Mouse (Mus musculus) adrenal gland, postnatal 14 days (tissue): ENCODE measurements at regions not wholly inside any gene's neighbourhood (a gene's known extent, or its start where the extent isn't known, plus 50 kb on each side); places are given as distances from the start of the nearest gene placed in this dataset.
A peak's percentile ranks its signal among the peaks of the same experiment; 100 is the strongest.

ENCODE experiments used
- DNase-seq: peaks from one replicate; pipeline ENCODE4 v3.0.0; 2021; ENCODE audit warnings: mixed read lengths

DNA sequence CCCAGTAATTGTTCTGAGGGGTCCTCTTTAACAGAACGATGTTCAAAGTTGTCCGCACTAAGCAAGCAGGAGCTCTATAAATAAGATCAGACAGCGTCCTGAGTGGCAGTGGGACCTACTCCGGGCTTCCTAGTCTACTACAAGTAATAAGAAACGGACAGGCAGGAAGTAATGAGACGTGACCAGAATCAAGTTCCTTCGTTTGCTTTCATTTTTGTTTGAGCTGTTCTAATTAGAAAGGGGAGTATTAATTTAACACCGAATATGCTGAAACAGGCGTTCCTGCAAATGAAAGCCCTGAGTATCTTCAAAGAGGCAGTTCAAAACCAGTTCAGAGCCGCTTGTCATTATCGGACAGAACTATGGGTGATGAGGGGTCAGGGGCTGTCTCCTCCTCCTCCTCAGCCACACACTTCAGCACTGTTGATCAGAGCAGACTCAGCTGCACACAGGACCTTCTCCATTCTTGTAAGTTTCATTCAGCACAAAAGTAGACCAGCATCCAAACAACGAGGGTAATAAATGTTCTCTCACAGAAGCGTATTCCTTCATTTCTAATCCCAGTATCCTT lies 439.2 kb upstream of the Intu start:
- no peak for DNase-seq

DNA sequence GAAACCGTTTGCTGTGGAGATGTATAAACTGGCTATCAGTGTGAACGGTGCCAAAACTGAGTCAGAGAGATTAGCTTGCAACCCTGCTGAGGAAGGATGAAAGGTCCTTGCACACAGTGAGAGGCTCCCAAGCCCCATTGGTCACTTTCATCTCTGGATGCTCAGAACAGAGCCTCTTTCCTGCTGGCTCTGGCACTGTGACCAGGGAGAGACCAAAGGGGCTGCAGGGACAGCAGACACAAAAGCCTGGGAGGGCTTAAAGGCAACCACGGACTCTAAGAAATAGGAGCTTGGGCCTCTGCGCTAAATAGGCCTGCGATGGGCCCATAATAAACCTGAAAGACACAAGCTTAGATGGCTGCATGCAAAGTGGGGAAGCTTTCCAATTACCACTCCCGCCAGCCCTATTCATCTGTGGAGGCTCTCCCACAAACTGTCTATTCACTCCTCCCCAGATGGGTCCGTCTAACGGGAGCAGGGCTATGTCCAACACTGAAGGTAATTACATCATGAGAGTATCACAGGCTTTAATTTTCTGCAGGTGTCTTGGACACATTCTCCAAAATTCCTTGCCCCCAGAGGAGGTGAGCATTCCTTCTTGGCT lies 438.2 kb upstream of the Intu start:
- DNase-seq = no peak

DNA sequence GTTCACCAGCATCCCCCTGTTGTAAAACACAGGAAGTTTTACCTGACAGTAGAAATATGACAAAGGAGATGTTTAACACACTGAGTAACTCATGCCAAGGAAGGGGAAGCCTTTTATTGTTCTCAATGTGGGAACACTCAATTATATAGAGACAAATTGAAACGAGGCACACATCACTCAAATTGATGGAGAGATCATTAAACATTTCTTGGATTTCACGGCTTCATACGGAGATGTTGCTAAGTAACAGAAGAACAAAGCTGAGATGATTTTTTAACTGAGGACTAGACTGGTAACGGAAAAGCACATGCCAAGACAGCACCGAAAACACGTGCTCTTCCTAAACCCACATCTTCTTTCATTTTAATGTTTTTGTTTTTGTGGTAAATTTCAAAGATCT lies 437.0 kb upstream of the Intu start:
- DNase-seq = no peak

DNA sequence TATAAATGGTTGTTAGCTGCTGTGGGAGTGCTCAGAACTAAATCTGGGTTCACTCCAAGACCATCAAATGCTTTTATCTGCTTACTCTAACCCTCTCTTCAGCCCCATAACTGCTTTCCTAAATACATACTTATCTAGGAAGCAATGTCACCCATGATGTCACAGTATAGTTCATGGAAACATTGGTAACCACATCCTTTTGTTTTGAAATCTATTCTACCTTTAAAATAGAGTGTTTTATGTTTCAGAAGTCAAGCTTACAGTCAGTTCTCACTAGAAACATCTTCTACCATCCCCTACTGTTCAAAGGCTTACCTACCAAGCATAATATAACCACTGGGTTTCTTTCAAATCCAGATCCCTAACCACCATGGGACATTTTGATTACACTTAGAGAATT lies 436.4 kb upstream of the Intu start:
- DNase-seq = no peak

DNA sequence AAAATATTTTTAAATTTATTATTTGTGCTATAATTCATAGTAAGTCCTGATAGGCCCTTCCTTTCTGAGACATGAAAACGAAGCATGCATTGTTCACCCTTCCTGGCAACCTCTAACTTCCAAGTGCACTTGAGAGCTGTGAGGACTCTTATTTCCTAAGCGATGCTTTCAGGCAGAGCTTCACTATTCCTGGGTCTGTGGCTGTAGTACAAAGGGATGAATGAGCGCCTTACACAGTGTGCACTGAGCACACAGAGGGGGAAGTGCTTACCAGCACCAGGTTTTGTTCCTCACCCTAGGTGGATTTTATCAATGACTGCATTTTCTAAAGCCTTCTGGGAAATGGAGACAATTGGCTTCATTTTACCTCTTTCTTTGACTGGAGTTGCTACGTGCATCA lies 428.4 kb upstream of the Intu start:
- no peak for DNase-seq

DNA sequence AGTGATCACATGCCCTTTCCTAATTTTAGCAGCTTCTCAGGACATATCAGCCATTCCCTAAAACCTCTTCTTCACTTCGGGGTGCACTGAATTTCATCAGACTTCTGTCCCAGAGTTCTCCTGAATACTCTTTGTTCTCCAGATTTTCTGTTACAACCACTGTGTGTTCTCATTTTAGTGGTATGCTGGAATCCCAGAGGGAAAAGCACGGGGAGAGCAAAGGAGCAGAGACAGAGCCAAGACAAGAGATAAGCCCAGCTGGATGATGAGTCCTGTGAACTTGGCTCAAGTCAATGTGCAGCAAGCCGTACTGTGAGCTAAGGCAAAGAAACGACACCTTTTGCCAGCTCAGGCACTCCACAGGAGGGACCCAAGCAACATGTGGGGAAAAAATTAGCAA lies 416.3 kb upstream of the Intu start:
- no peak for DNase-seq

DNA sequence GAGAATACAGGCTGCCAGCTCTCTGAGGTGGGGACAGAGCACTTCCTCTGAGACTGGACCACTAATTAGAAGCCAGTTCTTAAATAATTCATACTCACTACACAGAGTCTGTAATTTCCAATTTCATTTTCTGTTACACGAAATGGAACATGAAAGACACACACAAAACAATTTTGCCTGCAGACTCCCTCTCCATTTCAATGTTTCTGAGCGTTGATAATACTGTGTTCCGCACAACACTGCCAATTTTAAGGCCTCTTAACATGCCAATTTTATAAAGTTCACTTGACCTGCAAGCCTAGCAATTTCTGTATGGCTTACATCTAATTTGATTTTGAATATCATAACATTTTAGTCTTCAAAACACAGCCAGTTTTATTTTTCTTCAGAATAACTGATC lies 412.5 kb upstream of the Intu start:
- no peak for DNase-seq

DNA sequence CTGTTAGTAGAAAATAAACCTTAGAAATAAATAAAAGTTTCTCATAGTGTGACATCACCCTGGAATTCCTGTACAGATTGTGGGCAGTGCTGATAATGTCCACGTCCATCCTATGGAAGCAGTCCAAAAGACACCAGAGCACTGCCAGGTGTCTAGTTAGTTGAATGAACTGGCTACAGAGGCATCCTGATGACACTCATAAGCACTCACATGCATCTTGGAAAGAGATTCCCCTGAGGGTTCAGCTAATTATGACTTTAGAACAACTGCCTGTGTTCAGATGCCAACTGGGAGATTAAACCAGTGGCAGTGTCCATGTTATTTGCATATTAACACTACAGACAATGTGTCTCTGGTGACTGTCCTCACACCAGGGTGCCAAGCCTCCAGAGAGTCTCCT lies 411.6 kb upstream of the Intu start:
- no peak for DNase-seq

DNA sequence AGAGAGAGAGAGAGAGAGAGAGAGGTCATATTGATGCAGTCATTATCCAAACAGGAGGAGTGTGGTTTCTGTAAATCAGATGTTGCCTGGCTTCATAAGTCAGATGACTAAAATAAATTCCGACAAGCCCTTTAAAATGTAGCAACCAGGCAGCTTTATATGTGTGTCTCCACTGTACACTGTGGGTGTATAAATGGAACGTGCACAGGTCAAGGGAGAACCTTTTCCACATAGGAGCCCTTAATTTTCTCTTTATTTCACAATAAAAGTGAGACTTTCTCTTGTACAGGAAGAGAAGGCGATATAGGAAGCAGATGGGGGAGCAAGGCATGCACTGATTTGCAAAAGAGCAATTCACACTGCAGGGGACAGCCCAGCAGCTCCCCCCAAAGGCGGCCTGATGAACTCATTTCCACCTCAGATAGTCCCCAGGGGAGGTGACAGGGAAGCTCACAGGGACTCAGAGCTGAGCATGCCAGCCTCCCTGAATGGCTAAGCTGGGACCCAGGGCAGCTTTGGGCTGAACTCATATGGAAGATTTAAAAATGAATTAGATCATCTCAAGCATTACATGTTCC lies 410.7 kb upstream of the Intu start:
- DNase-seq = peak; percentile 52

DNA sequence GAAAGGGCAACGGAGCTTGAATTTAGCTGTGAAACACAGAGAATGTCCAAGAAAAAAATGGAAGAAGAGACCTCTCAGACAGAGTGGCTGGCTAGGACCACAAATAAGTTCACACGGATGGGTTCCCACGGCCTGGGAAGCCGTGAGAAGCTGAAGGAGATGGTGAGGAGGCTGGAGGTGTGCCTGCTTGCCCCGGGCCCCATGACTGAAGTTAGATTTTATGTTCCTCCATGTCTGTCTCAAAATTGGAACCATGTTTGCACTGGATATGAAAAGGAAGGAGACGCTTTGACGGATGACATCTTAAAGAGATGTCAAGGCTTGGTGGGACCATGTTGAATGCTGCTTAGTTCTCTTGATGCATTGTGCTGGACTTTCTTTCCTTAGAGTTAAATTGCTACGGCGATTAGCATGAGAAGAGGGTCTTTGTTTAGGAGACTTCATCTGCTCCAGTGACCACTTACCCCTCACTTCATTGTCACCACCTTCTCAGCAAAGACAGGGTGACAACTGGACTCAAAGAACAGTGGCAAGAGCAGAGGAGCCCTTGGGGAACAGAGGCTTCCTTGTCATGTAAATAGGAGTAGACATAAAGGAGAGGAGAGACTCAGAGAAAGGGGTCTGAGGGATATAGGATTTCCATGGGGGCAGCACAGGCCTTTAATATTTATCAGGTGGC lies 407.4 kb upstream of the Intu start:
- DNase-seq = no peak

DNA sequence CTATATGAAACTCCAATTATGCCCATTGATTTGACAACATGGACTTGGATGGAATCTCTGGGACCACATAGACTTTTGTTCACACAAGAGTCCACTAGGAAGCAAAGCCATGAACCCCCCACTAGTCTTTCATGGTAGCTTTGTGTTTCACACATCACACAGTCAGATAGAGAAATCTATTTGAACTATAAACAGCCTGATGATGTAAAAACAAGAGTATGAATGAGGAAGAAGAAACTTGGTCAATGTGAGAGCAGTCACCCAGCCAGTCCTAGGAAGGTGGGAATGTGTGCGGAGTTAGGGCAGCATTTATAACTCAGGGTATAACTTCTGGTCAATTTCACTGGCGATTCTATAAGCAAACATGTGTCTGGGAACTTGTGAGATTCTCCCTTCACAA lies 404.2 kb upstream of the Intu start:
- no peak for DNase-seq

DNA sequence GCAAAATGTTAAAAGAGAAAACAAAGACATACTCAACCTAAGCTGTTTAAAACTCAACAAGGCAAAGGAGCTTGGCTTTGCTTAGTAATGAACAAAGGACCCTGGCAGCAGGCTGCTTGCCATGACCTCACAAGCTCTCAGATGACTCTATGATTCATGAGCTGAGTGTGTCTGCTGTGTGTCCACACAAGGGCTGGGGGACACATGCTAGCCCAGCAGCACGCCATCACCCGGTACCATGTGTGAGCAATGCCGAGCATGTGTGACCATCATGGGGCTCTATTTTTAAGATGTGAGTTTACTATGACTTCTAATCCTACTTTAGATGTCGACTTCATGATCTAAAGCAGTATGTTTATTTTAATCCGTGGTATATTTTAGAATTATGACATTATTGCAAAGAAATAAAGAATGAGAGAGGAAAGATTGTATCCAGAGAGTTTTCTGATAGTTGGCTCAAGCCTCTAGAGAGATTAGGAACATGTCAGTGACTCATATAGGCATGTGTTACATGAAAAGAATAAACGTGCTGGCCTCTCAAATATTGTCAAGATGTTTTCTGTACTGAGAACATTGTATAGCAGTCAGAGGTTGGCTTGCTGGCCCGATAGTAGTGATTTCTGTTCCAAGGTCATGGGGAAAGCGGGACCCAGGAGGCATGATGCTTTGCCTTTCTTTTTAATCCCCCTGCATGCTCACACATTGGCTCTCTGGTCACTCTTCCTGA lies 400.1 kb upstream of the Intu start:
- DNase-seq = peak; percentile 8

DNA sequence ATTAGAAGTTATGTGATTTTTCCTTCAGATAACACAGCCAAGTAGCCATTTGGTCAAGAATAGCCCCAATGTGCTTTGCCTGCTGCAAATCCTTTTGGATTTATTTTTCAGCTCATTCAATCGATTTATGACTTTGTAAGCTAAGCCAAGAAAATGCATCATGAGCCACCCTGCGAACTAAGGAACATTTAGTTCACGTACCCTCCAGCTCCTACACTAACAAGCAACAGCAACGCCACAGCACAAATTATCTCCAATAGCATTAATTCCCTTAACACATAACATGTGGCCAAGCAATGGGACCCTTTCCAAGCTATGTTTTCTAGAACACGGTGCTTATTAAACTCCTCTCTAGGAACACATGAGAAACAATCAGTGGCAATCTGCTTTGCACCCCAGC lies 392.4 kb upstream of the Intu start:
- DNase-seq = no peak

DNA sequence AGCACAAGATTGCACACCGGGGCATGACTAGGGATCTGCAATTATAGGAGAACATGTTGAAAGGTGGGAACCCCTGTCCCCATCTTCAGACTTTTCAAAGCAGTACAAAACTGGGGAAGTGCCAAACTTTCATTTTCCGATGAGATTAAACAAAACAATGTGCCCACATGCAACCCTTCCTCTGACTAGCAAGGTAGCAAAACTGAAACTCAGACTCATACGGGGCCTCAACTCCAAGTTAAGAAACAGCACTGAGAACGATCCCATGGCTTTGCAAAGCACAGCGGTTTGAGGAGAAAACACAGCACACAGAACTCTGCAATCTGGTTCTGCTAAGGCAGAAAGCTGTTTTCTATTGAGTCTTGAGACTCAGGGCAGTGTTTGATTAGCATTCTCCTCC lies 388.9 kb upstream of the Intu start:
- DNase-seq = no peak

DNA sequence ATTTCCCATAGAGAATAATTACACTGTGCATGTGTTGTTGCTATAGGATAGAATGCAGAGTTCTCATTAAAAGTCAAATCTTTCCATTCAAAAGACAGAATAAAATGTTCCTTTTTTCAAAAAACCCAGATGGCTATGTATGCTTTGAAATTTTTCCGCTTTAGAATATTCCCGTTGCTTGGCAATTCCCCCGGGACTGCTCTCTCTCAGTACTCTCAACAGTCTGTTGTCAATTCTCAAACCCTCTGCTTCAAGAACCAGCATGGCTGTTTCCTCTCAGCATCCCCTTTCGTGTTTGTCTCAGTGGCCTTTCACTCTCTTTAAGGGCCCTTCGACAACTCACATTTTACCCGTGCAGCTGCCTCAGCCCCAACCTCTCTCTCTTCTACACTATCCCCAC lies 372.5 kb upstream of the Intu start:
- DNase-seq = no peak

DNA sequence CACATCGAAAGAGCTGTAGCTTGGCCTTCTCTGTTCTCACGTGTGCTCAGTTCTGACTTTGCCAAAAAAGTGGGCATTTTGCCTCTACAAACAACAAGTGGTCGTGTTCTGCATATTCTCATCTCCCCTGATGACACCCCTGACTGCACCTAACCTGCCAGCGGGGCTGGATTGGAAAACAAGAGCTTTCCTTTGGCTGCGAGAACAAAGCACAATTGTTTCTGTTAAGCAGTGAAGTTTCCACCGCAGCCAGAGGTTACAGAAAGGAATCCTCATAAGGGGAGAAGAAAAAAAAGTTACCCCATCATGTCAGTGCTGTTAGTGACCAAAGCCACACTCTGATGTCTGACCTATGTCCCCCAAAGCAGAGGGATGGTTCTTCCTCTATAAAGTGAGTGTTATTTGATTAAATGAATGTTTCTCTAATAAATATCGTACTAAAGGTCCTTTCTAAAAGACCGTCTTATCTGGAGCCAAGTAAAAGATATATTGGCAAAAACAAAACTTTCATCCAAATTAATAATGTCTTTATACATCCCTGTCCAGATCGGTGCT lies 371.4 kb upstream of the Intu start:
- DNase-seq = no peak

DNA sequence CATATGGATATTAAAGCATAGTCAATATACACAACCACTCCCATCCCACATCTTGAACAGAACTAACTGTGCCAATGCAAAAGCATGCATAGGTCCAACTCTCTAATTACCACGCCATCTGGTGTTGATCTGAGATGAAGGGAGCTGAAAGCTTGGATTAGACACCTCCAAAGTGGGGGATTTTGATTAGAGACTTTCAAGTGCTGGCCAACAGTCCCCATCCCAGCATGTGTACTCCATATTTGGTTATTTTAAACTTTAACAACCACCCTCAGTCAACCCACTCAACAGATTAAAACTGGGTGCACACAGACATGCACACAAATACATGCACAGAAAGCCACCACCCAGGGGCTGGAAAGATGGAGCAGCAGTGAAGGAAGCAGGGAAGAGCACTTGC lies 366.9 kb upstream of the Intu start:
- no peak for DNase-seq

DNA sequence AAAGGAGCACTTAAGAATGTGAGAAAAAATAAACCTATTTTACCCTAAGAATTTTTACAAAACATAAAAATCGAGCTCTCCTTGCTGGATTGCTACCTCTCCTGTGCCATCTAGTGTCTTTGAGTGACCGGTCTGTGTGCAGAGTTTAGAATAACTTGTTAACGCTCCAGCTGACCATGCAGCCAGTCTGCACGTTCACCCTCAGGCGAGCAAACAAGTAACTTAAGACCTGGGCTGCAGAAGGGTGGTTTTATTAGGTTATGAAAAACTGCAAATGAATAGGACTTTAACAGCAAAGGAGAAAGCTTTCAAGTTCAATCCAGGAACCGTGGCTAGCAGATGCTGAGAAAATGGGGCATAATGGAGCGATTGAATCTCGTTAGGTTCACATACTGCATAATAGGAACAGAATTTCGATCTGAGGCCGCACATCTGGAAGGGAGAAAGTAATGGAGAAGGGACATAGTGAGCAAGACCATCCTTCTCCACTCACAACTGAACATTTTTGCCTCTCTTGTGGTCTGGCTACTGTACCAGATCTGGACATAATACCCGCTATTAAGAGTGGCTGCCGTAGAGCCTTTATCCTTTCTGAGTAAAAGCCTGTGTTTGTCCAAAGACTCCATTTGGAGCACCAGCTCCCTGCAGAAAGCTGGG lies 363.0 kb upstream of the Intu start:
- no peak for DNase-seq

DNA sequence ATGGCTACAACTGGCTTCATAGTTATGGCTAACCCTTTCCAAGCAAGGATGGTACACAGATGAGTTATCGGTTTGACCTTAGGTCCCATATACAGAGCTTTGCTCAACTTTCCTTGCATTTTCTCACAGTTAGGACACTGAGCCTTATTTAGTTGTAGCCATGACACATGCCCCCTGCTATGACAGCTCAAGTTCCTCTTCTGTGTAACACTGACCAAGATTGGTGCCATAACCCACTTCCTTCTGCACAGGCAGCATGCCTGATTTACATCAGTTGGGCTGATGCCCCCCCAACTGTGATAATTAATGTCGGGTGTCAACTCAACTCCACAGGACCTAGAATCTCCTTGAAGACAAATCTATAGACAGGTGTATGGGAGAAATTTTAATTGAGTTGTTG lies 361.5 kb upstream of the Intu start:
- no peak for DNase-seq

DNA sequence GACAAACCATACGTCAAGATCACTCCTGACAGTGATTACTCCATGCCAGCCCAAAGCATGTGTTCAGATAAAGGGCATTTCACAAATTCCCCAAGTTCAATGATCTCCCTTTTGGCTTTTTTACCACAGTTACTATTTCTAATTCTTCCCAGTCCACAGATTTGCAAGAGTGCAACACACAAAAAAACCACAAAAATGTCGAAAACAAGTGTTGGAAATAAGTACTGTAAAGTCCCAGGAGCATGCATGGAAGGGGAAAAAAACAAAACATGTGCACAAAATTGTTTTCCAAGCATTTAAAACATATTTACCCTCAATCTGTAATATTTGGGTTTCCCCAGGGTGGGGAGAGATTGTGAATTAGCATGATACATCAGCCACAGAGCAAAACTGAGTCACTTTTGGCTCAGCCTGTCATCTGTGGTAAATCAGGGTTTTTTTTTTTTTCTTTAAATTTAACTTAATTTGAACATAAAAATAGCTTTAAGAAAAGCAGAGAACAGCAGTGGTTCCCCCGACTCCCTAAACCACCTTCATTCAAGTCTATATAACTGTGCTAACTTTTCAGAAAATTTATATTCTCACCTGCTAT lies 351.3 kb upstream of the Intu start:
- no peak for DNase-seq

DNA sequence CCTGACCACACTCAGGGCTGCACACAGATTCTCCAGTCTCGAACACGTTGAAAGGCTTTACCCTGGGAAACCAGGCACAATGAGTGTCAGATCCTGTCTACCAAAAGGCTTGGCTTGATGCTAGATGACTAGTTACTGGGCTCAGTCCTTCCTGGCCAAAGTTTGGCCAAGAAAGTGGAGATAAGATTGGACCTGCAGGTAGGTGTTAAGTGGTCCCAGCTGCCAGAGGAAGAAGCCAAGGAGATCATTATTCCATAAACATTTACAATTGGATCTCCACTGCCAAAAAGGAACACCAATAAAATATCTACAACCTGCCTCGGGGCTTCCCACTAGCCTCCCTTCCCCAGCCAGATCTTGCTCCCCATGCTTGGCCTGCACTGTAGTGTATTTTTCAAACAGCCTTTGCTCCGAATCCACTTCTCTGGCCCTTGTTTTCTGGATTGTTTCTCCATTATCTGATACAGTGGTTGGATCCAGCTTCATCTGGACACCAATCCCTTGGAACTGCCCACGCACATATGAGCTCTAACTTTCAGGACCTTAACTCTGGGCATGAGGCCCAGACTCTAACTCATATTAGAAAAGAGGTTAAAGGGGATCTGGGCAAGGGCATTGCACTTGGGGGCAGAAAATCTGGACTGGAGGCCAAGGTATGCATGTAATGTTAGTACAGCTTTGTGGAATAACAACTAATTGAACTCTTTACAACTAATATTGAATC lies 345.3 kb upstream of the Intu start:
- DNase-seq = no peak
